Mouse (Mus musculus): Measurements from ENCODE around the gene Tbcb. TPM values are rescaled to one million over a fixed set of nuclear protein-coding genes. Genes with fewer than 3 reads are reported as not detected.
"Not testable (repeated sequence)": the region's sequence is repeated elsewhere in the genome, so short reads cannot be mapped to it uniquely, and the experiment has no call there.

Gene Tbcb
- polyA plus RNA-seq, 1 experiment, result 63.0 TPM

GRCm38 (mm10) chr7:30222205-30222604 lies 9.9 kb downstream of the Tbcb start:
- no peak for DNase-seq (ENCODE audit: low read depth)

- DNase-seq (ENCODE audit: low read depth), result no peak
These were observed 10.6 kb downstream of the Tbcb start for GRCm38 (mm10) chr7:30221433-30221832.

GRCm38 (mm10) chr7:30220008-30220356 lies 12.1 kb downstream of the Tbcb start:
- no peak for DNase-seq (ENCODE audit: low read depth)

GRCm38 (mm10) chr7:30219293-30220007 lies 12.6 kb downstream of the Tbcb start:
- DNase-seq (ENCODE audit: low read depth), result no peak

GRCm38 (mm10) chr7:30217277-30217676 lies 14.8 kb downstream of the Tbcb start:
- no peak for DNase-seq (ENCODE audit: low read depth)

- DNase-seq (ENCODE audit: low read depth), result no peak
These were observed 15.3 kb downstream of the Tbcb start for GRCm38 (mm10) chr7:30216723-30217151.

- DNase-seq (ENCODE audit: low read depth), result no peak
These were observed 16.2 kb downstream of the Tbcb start for GRCm38 (mm10) chr7:30215875-30216274.

- DNase-seq (ENCODE audit: low read depth), result no peak
These were observed 18.2 kb downstream of the Tbcb start for GRCm38 (mm10) chr7:30213881-30214280.

- DNase-seq (ENCODE audit: low read depth), result no peak
These were observed 21.0 kb downstream of the Tbcb start for GRCm38 (mm10) chr7:30211025-30211424.

GRCm38 (mm10) chr7:30206364-30206763 lies 25.7 kb downstream of the Tbcb start:
- not testable (repeated sequence) for DNase-seq (ENCODE audit: low read depth)

- DNase-seq (ENCODE audit: low read depth), result no peak
These were observed 26.7 kb downstream of the Tbcb start for GRCm38 (mm10) chr7:30205383-30205782.

GRCm38 (mm10) chr7:30204380-30204779 lies 27.7 kb downstream of the Tbcb start:
- no peak for DNase-seq (ENCODE audit: low read depth)

GRCm38 (mm10) chr7:30202895-30203690 lies 29.0 kb downstream of the Tbcb start:
- DNase-seq (ENCODE audit: low read depth), result no peak

- not testable (repeated sequence) for DNase-seq (ENCODE audit: low read depth)
These were observed 31.4 kb downstream of the Tbcb start for GRCm38 (mm10) chr7:30200661-30201060.

GRCm38 (mm10) chr7:30200200-30200599 lies 31.9 kb downstream of the Tbcb start:
- DNase-seq (ENCODE audit: low read depth), result no peak

- DNase-seq (ENCODE audit: low read depth), result no peak
These were observed 32.5 kb downstream of the Tbcb start for GRCm38 (mm10) chr7:30199498-30200139.

- no peak for DNase-seq (ENCODE audit: low read depth)
These were observed 33.5 kb downstream of the Tbcb start, which contains the start of gene Capns1 for GRCm38 (mm10) chr7:30198481-30198971. Gene Capns1, minus strand, starts transcription at chr7:30198811.

GRCm38 (mm10) chr7:30197592-30198129 lies 34.4 kb downstream of the Tbcb start:
- DNase-seq (ENCODE audit: low read depth), result no peak

- DNase-seq (ENCODE audit: low read depth), result no peak
These were observed 35.9 kb downstream of the Tbcb start for GRCm38 (mm10) chr7:30196171-30196570.

- no peak for DNase-seq (ENCODE audit: low read depth)
These were observed 36.6 kb downstream of the Tbcb start for GRCm38 (mm10) chr7:30195461-30195860.

- DNase-seq (ENCODE audit: low read depth), result no peak
These were observed 37.2 kb downstream of the Tbcb start for GRCm38 (mm10) chr7:30194884-30195283.
